Mouse (Mus musculus) left cerebral cortex, postnatal 25 days (tissue): ENCODE data around the gene Psmb8. TPM values are rescaled to one million over a fixed set of nuclear protein-coding genes. Genes with fewer than 3 reads are reported as not detected.

ENCODE experiments used
- DNase-seq, 2 experiments: peaks; one replicate each; pipeline ENCODE4 v3.0.0; 2022; ENCODE audit warnings: low spot score in 2 of 2, mixed read lengths in 1 of 2
- intact Hi-C: fragments of 180-260 bp; cut with DNase I; formaldehyde crosslinking; loops from one replicate; pipeline ENCODE4 v1.15.1; 2025
- total RNA-seq, 2 experiments: library from RNA; stranded (reverse); gene quantifications; 2 replicates each; pipeline ENCODE4 v1.2.3; 2021

The Psmb8 gene
- total RNA-seq, 2 experiments from 2014 or later = 2.0 to 4.1 TPM

- intact Hi-C loops = loop anchor here (5.0 to 10.0 kb wide), 2 partner anchors 134 to 156 kb away; no protein-coding TSS in a partner anchor
- peak; percentile 51 to 57 for DNase-seq
Observed at GRCm38 (mm10) chr17:34238706-34239105, 41.2 kb downstream of the Psmb8 start, which contains the start of gene H2-Ob. Gene H2-Ob, plus strand, starts transcription at chr17:34238903.

GRCm38 (mm10) chr17:34239601-34240041 is 42.1 kb downstream of the Psmb8 start:
- DNase-seq = no peak
- intact Hi-C loops = loop anchor here (5.0 to 10.0 kb wide), 2 partner anchors 135 to 157 kb away; no protein-coding TSS in a partner anchor

GRCm38 (mm10) chr17:34240366-34240765 is 42.8 kb downstream of the Psmb8 start:
- intact Hi-C loops = no loop called here
- no peak for DNase-seq

GRCm38 (mm10) chr17:34240916-34241315 is 43.4 kb downstream of the Psmb8 start:
- intact Hi-C loops = no loop called here
- no peak for DNase-seq

GRCm38 (mm10) chr17:34244656-34245055 is 47.1 kb downstream of the Psmb8 start:
- intact Hi-C loops = no loop called here
- DNase-seq = no peak

- no peak for DNase-seq
- intact Hi-C loops = no loop called here
Observed at GRCm38 (mm10) chr17:34247047-34247446, 49.5 kb downstream of the Psmb8 start.

GRCm38 (mm10) chr17:34248764-34249163 is 51.2 kb downstream of the Psmb8 start:
- intact Hi-C loops = no loop called here
- no peak for DNase-seq

GRCm38 (mm10) chr17:34249361-34249760 is 51.8 kb downstream of the Psmb8 start:
- intact Hi-C loops = no loop called here
- no peak for DNase-seq

GRCm38 (mm10) chr17:34249878-34250277 is 52.4 kb downstream of the Psmb8 start:
- intact Hi-C loops = loop anchor here (1.0 to 2.0 kb wide), 3 partner anchors 63 to 161 kb away; no protein-coding TSS in a partner anchor

More at GRCm38 (mm10) chr17:34249878-34250277, 52.4 kb downstream of the Psmb8 start:
- DNase-seq = peak; percentile 42 to 63

Other genes starting within 250 kb of the Psmb8 start
- 1 to 10 TPM; 5.8 to 6.4 TPM for gene B3galt4, start 246.2 kb upstream of the Psmb8 start, total RNA-seq
- gene Vps52, start 241.9 kb upstream of the Psmb8 start, total RNA-seq = 10 to 100 TPM; 78.4 to 81.9 TPM
- gene Rps18, start 241.7 kb upstream of the Psmb8 start, total RNA-seq = 100 to 1,000 TPM; 296 to 299 TPM
- gene H2-K1, start 197.4 kb upstream of the Psmb8 start, total RNA-seq = 10 to 100 TPM; 12.3 to 15.9 TPM
- gene Ring1, start 173.0 kb upstream of the Psmb8 start, total RNA-seq = 10 to 100 TPM; 28.4 to 32.2 TPM
- 10 to 100 TPM; 33.3 to 35.1 TPM for gene H2-Ke6, start 169.7 kb upstream of the Psmb8 start, total RNA-seq
- gene Slc39a7, start 166.0 kb upstream of the Psmb8 start, total RNA-seq = 10 to 100 TPM; 96.2 to 98.6 TPM
- gene Rxrb, start 165.9 kb upstream of the Psmb8 start, total RNA-seq = 10 to 100 TPM; 79.5 to 83.1 TPM
- gene Col11a2, start 158.3 kb upstream of the Psmb8 start, total RNA-seq = 10 to 100 TPM; 14.1 to 14.6 TPM
- gene H2-Oa, start 105.4 kb upstream of the Psmb8 start, total RNA-seq = under 1 TPM in 1 of 2 experiments, not detected in 1; 0.34 TPM
- 10 to 100 TPM; 26.0 to 26.5 TPM for gene H2-DMa, start 78.2 kb upstream of the Psmb8 start, total RNA-seq
- gene Brd2, start 75.1 kb upstream of the Psmb8 start, total RNA-seq = 100 to 1,000 TPM; 178 to 192 TPM
- gene H2-DMb2, start 54.4 kb upstream of the Psmb8 start, total RNA-seq = under 1 TPM; 0.46 to 0.92 TPM
- gene H2-DMb1, start 44.6 kb upstream of the Psmb8 start, total RNA-seq = 1 to 10 TPM in 1 of 2 experiments, under 1 TPM in 1; 0.94 to 1.5 TPM
- gene Tap1, start 10.2 kb upstream of the Psmb8 start, total RNA-seq = 1 to 10 TPM; 1.5 to 1.8 TPM
- 1 to 10 TPM in 1 of 2 experiments, under 1 TPM in 1; 0.53 to 1.4 TPM for gene Psmb9, start 10.0 kb upstream of the Psmb8 start, total RNA-seq
- gene Tap2, start 5.8 kb downstream of the Psmb8 start, total RNA-seq = 1 to 10 TPM; 5.2 to 5.4 TPM
- under 1 TPM in 1 of 2 experiments, not detected in 1; 0.23 TPM for gene H2-Ob, start 41.2 kb downstream of the Psmb8 start, total RNA-seq
- 1 to 10 TPM; 1.8 to 2.7 TPM for gene H2-Ab1, start 60.0 kb downstream of the Psmb8 start, total RNA-seq
- gene H2-Aa, start 90.1 kb downstream of the Psmb8 start, total RNA-seq = 1 to 10 TPM; 1.9 to 2.1 TPM
- 1 to 10 TPM; 2.9 to 3.4 TPM for gene H2-Eb1, start 108.1 kb downstream of the Psmb8 start, total RNA-seq
- not detected for gene H2-Eb2, start 127.9 kb downstream of the Psmb8 start, total RNA-seq
- gene Btnl2, start 157.1 kb downstream of the Psmb8 start, total RNA-seq = under 1 TPM; 0.71 to 0.73 TPM
- not detected for gene Btnl1, start 179.4 kb downstream of the Psmb8 start, total RNA-seq
- gene BC051142, start 201.1 kb downstream of the Psmb8 start, total RNA-seq = 1 to 10 TPM; 2.3 to 4.7 TPM